Mouse (Mus musculus) gastrocnemius, postnatal 25 days (tissue): ENCODE measurements around the gene Glyatl3. TPM values are rescaled to one million over a fixed set of nuclear protein-coding genes. Genes with fewer than 3 reads are reported as not detected.

Experiments used
- DNase-seq: peaks from one replicate; pipeline ENCODE4 v3.0.0; 2022
- total RNA-seq, 2 experiments: library from RNA; stranded (reverse); gene quantifications; 1 replicate in 1 of 2; 2 replicates in 1 of 2; pipeline ENCODE4 v1.2.3; 2021

The Glyatl3 gene
- total RNA-seq, 2 experiments from 2014 or later, result not detected

DNA sequence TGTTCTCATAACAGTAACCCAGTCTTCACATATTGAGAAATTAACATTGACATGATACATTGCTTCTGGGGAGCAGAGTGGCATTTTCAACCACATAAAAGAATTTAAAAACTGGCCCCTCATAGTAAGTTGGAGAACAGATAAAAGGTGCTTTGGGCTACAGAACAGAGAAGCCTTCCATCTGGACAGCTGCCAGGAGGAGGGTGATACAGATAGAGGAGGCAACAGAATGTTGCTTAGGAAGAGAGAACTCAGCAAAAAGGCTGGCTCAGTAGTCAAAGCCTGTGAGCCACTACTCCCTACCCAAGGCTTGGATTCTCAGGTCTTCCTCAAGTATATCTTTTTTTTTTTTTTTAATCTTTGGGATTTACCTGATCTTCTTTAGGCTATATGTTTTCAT lies 59.1 kb downstream of the Glyatl3 start:
- no peak for DNase-seq

Other genes with a start within 250 kb of the Glyatl3 start
- gene Esp1, start 187.2 kb downstream of the Glyatl3 start, total RNA-seq, result not detected
- gene Crisp2, start 107.3 kb downstream of the Glyatl3 start, total RNA-seq, result not detected
- gene Rhag, start 103.2 kb downstream of the Glyatl3 start, total RNA-seq, result not detected
- gene 9130008F23Rik, start 33.8 kb downstream of the Glyatl3 start, total RNA-seq, result under 1 TPM; 0.20 to 0.48 TPM
- gene Mut, start 20.3 kb upstream of the Glyatl3 start, total RNA-seq, result 10 to 100 TPM; 63.3 to 68.0 TPM
- gene Cenpq, start 20.7 kb upstream of the Glyatl3 start, total RNA-seq, result 1 to 10 TPM; 2.9 to 3.4 TPM